Mouse (Mus musculus): ENCODE measurements around the gene Ccdc63.
A peak's percentile ranks its signal among the peaks of the same experiment; 100 is the strongest.
"Not testable (repeated sequence)": the region's sequence is repeated elsewhere in the genome, so short reads cannot be mapped to it uniquely, and the experiment has no call there.

The Ccdc63 gene

GRCm38 (mm10) chr5:122148107-122148506 is 7.5 kb upstream of the Ccdc63 start:
- no peak for DNase-seq (ENCODE audit: low read depth)

- no peak for DNase-seq (ENCODE audit: low read depth)
Measured at GRCm38 (mm10) chr5:122146609-122147008, 6.0 kb upstream of the Ccdc63 start.

- DNase-seq (ENCODE audit: low read depth): peak; percentile 91
Measured at GRCm38 (mm10) chr5:122146056-122146580, 5.5 kb upstream of the Ccdc63 start.

GRCm38 (mm10) chr5:122145381-122146055 is 4.9 kb upstream of the Ccdc63 start:
- peak; percentile 63 for DNase-seq (ENCODE audit: low read depth)

GRCm38 (mm10) chr5:122144825-122145224 is 4.2 kb upstream of the Ccdc63 start:
- DNase-seq (ENCODE audit: low read depth): no peak

GRCm38 (mm10) chr5:122143543-122143942 is 2.9 kb upstream of the Ccdc63 start:
- DNase-seq (ENCODE audit: low read depth): peak; percentile 41

- DNase-seq (ENCODE audit: low read depth): no peak
Measured at GRCm38 (mm10) chr5:122142230-122142992, 1.8 kb upstream of the Ccdc63 start.

- DNase-seq (ENCODE audit: low read depth): not testable (repeated sequence)
Measured at GRCm38 (mm10) chr5:122139771-122140170, 852 bp downstream of the Ccdc63 start.

- no peak for DNase-seq (ENCODE audit: low read depth)
Measured at GRCm38 (mm10) chr5:122138856-122139255, 1.8 kb downstream of the Ccdc63 start.

- no peak for DNase-seq (ENCODE audit: low read depth)
Measured at GRCm38 (mm10) chr5:122136508-122137408, 3.9 kb downstream of the Ccdc63 start.

GRCm38 (mm10) chr5:122135290-122135882 is 5.2 kb downstream of the Ccdc63 start:
- no peak for DNase-seq (ENCODE audit: low read depth)

- DNase-seq (ENCODE audit: low read depth): no peak
Measured at GRCm38 (mm10) chr5:122134395-122135289, 6.0 kb downstream of the Ccdc63 start.

GRCm38 (mm10) chr5:122133050-122133389 is 7.6 kb downstream of the Ccdc63 start:
- DNase-seq (ENCODE audit: low read depth): no peak

- DNase-seq (ENCODE audit: low read depth): no peak
Measured at GRCm38 (mm10) chr5:122132167-122133049, 8.2 kb downstream of the Ccdc63 start.

GRCm38 (mm10) chr5:122131076-122132051 is 9.3 kb downstream of the Ccdc63 start:
- DNase-seq (ENCODE audit: low read depth): peak; percentile 30

- DNase-seq (ENCODE audit: low read depth): no peak
Measured at GRCm38 (mm10) chr5:122130341-122130998, 10.2 kb downstream of the Ccdc63 start.

- peak; percentile 46 for DNase-seq (ENCODE audit: low read depth)
Measured at GRCm38 (mm10) chr5:122129068-122129655, 11.5 kb downstream of the Ccdc63 start.
